Mouse (Mus musculus): Measurements from ENCODE around the gene Dppa3.
"Not testable (repeated sequence)": the region's sequence is repeated elsewhere in the genome, so short reads cannot be mapped to it uniquely, and the experiment has no call there.

Gene Dppa3

DNA sequence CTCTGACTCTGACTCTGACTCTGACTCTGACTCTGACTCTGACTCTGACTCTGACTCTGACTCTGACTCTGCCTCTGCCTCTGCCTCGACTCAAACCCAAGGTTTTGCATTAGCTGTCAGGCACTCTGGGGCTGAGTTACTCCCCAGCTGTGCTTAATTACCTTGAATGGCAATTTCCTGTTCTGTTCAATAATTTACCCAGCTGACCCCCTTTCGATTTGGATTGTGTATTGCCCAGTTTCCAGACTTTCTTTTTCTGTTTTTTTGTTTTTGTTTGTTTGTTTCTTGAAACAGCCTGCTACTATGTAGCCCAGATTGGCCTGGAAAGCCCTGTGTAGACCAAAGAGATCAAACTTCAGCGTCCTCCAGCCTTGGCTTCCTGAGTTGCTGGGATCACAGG lies 10.2 kb upstream of the Dppa3 start:
- Histone ChIP-seq H3K4me1 (replicated peaks; ENCODE audit: low read depth, low read length) (peaks cover 33% of the 10 kb centered on the region), H3K4me3 (replicated peaks; ENCODE audit: low read length) (no peak overlapping the region), H3K9me3 (ENCODE audit: low read length) (peaks cover 4% of the 10 kb centered on the region; the same call in 1 of the 2 replicates), H3K36me3 (ENCODE audit: insufficient read depth, low read length) (no peaks in the 10 kb centered on the region), H3K27me3 (ENCODE audit: insufficient read depth, low read length) (no peaks in the 10 kb centered on the region; the same call in 1 of the 2 replicates)
- TF ChIP-seq POU5F1 (IDR thresholded peaks at IDR 0.05; ENCODE audit: borderline replicate concordance, low read length) (no peak), CTCF (conservative IDR thresholded peaks at IDR 0.05; ENCODE audit: low read length) (no peak), NANOG (IDR thresholded peaks at IDR 0.05; ENCODE audit: borderline replicate concordance, low read length) (no peak)

DNA sequence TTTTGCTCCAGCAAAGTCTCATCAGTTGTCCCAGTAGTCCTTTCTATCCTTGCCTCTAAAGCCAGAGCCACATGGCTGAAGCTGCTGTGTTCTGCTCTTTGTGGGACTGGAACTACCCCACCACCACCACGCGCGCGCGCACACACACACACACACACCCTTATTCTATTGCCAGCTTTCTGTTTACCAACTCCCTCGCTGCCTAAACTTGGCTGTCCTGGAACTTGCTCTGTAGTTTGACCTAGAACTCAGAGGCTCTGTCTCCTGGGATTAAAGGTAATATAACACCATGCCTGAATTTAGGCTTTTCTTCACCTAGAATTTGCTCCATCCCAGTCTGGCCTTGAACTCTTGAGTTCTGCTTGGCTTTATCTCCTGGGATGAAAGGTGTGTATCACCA lies 5.1 kb upstream of the Dppa3 start:
- peaks cover 9% of the 10 kb centered on the region; the same call in 1 of the 2 replicates for H3K27me3 ChIP-seq (ENCODE audit: insufficient read depth, low read length)
- H3K4me1 ChIP-seq (replicated peaks; ENCODE audit: low read depth, low read length), result peaks cover 58% of the 10 kb centered on the region
- no peaks in the 10 kb centered on the region for H3K36me3 ChIP-seq (ENCODE audit: insufficient read depth, low read length)
- no peak for TF ChIP-seq CTCF (conservative IDR thresholded peaks at IDR 0.05; ENCODE audit: low read length)
- no peak for TF ChIP-seq POU5F1 (IDR thresholded peaks at IDR 0.05; ENCODE audit: borderline replicate concordance, low read length)
- TF ChIP-seq NANOG (IDR thresholded peaks at IDR 0.05; ENCODE audit: borderline replicate concordance, low read length), result no peak
- H3K4me3 ChIP-seq (replicated peaks; ENCODE audit: low read length), result no peak overlapping the region
- peaks cover 17% of the 10 kb centered on the region for H3K9me3 ChIP-seq (ENCODE audit: low read length)

DNA sequence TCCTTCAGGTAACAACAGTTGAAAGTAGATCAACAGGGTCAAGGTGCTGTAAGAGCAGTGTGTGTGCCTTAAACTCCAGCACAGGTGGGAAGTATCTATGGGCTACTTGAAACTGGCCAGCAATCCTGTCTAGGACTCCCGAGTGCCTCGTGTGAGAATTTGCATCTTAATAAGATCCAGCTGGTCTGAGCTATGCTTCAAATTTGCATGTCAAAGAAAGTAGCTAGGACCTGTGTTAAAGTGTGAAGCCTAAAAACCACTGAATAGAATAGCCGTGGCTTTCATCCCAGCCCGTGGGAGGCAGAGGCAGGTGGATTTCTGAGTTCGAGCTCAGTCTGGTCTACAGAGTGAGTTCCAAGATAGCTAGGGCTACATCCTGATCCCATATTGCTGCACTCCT lies 1.7 kb upstream of the Dppa3 start:
- peak; percentile 90 for TF ChIP-seq POU5F1 (IDR thresholded peaks at IDR 0.05; ENCODE audit: borderline replicate concordance, low read length)
- TF ChIP-seq NANOG (IDR thresholded peaks at IDR 0.05; ENCODE audit: borderline replicate concordance, low read length), result peak; percentile 69
- TF ChIP-seq CTCF (conservative IDR thresholded peaks at IDR 0.05; ENCODE audit: low read length), result no peak
- H3K4me3 ChIP-seq (replicated peaks; ENCODE audit: low read length), result no peak overlapping the region
- peaks cover 14% of the 10 kb centered on the region for H3K27me3 ChIP-seq (ENCODE audit: insufficient read depth, low read length)
- peaks cover 66% of the 10 kb centered on the region for H3K4me1 ChIP-seq (replicated peaks; ENCODE audit: low read depth, low read length)
- peaks cover 31% of the 10 kb centered on the region for H3K9me3 ChIP-seq (ENCODE audit: low read length)
- H3K36me3 ChIP-seq (ENCODE audit: insufficient read depth, low read length), result no peaks in the 10 kb centered on the region

DNA sequence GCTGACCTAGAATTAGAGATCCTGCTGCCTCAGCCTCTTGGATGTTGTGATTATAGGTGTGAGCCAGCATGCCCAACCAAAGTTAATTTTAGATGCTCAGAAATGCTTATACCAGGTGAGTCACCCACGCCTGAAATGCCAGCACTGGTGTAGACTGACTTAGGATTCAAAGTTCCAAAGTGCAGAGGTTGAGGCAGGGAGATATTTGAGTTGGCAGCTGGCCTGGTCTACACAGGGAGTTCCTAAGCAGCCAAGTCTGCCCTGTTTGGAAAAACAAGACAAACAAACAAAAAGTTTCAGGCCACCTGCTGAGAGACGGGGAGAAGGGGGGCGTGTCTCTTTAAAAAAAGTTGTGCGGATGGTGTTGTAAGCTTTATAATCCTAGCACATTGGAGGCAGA lies 1.1 kb upstream of the Dppa3 start:
- Histone ChIP-seq H3K9me3 (ENCODE audit: low read length) (peaks cover 31% of the 10 kb centered on the region), H3K36me3 (ENCODE audit: insufficient read depth, low read length) (no peaks in the 10 kb centered on the region), H3K4me3 (replicated peaks; ENCODE audit: low read length) (no peak overlapping the region), H3K27me3 (ENCODE audit: insufficient read depth, low read length) (peaks cover 14% of the 10 kb centered on the region), H3K4me1 (replicated peaks; ENCODE audit: low read depth, low read length) (peaks cover 65% of the 10 kb centered on the region)
- TF ChIP-seq NANOG (IDR thresholded peaks at IDR 0.05; ENCODE audit: borderline replicate concordance, low read length), result no peak
- TF ChIP-seq POU5F1 (IDR thresholded peaks at IDR 0.05; ENCODE audit: borderline replicate concordance, low read length), result no peak
- no peak for TF ChIP-seq CTCF (conservative IDR thresholded peaks at IDR 0.05; ENCODE audit: low read length)

DNA sequence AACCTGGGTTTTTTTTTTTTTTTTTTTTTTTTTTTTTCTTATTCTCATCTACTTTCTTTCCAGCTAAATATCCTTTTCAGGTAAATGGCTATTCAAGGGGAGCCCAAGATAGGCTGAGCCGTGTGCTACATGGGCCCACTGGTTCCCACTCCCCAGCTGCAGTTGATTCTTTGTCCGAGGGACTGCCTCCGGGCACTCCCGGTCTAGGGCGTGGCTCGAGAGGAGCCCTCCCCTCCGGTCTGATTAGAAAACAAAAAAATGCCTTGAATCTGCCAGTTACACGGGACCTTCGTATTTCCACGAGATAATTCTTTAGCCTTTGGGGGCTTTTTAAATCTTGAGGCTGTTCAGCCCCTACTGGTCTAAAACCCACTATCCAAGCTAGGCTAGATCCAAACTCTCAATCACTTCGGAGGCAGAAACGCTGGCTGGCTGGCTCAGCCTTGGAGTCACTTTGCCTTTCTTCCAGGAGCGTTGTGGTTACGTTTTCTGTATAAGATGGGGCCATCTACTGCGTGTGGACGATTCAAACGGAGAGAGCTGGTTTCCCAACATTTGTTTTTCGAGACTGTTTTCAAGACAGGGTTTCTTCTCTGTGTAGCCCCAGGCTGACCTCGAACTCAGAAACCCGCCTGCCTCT lies 1.4 kb downstream of the Dppa3 start:
- Histone ChIP-seq H3K9me3 (ENCODE audit: low read length) (peaks cover 31% of the 10 kb centered on the region), H3K27me3 (ENCODE audit: insufficient read depth, low read length) (peaks cover 6% of the 10 kb centered on the region), H3K4me3 (replicated peaks; ENCODE audit: low read length) (peak overlapping the region; percentile 60), H3K36me3 (ENCODE audit: insufficient read depth, low read length) (no peaks in the 10 kb centered on the region), H3K4me1 (replicated peaks; ENCODE audit: low read depth, low read length) (peaks cover 45% of the 10 kb centered on the region)
- no peak for TF ChIP-seq POU5F1 (IDR thresholded peaks at IDR 0.05; ENCODE audit: borderline replicate concordance, low read length)
- TF ChIP-seq CTCF (conservative IDR thresholded peaks at IDR 0.05; ENCODE audit: low read length), result no peak
- no peak for TF ChIP-seq NANOG (IDR thresholded peaks at IDR 0.05; ENCODE audit: borderline replicate concordance, low read length)

DNA sequence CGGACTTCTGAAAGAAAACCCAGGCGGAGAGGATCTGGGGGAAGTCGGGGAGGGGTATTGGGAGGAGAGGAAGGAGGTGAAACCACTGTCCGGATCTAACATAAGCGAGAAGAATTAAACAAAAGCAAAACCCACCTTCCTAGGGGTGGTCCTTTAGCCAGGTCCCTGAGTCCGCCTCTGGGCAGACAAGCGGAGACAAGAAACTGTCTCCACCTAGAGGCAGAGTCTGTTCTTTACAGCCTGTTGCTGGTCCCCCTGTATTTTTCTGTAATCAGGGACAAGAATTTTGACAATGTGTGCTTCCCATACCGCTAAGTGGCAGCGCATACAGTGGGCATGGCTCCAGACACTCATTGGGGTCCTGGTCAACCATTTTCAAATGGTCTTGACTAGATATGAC lies 7.2 kb downstream of the Dppa3 start:
- H3K27me3 ChIP-seq (ENCODE audit: insufficient read depth, low read length), result peaks cover 5% of the 10 kb centered on the region; the same call in 1 of the 2 replicates
- H3K4me3 ChIP-seq (replicated peaks; ENCODE audit: low read length), result peak overlapping the region; percentile 61
- no peaks in the 10 kb centered on the region for H3K36me3 ChIP-seq (ENCODE audit: insufficient read depth, low read length)
- TF ChIP-seq NANOG (IDR thresholded peaks at IDR 0.05; ENCODE audit: borderline replicate concordance, low read length) (no peak), POU5F1 (IDR thresholded peaks at IDR 0.05; ENCODE audit: borderline replicate concordance, low read length) (no peak), CTCF (conservative IDR thresholded peaks at IDR 0.05; ENCODE audit: low read length) (peak; percentile 62)
- no peaks in the 10 kb centered on the region for H3K9me3 ChIP-seq (ENCODE audit: low read length)
- H3K4me1 ChIP-seq (replicated peaks; ENCODE audit: low read depth, low read length), result peaks cover 32% of the 10 kb centered on the region

DNA sequence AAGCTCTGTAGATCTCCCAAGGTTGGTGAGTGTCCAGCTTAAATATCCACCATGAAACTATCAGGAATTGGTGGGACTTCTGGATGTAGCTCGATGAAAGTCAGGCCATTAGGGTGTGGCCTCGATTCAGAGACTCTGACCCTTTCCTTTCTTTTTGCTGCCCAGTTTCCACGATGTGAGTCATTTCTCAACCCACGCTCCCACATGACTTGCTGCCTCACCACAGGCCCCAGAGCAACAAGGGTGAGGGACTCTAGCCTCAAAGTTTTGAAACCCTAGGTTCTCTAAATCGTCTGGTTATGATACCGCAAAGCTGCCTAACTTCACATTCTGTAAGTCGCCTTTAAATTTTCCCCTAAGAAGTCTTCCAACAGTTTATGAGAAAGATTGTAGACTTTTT lies 9.1 kb downstream of the Dppa3 start:
- Histone ChIP-seq H3K4me1 (replicated peaks; ENCODE audit: low read depth, low read length) (peaks cover 27% of the 10 kb centered on the region), H3K9me3 (ENCODE audit: low read length) (peaks cover 2% of the 10 kb centered on the region; the same call in 1 of the 2 replicates), H3K36me3 (ENCODE audit: insufficient read depth, low read length) (no peaks in the 10 kb centered on the region), H3K27me3 (ENCODE audit: insufficient read depth, low read length) (no peaks in the 10 kb centered on the region), H3K4me3 (replicated peaks; ENCODE audit: low read length) (no peak overlapping the region)
- TF ChIP-seq POU5F1 (IDR thresholded peaks at IDR 0.05; ENCODE audit: borderline replicate concordance, low read length) (no peak), CTCF (conservative IDR thresholded peaks at IDR 0.05; ENCODE audit: low read length) (no peak), NANOG (IDR thresholded peaks at IDR 0.05; ENCODE audit: borderline replicate concordance, low read length) (no peak)

DNA sequence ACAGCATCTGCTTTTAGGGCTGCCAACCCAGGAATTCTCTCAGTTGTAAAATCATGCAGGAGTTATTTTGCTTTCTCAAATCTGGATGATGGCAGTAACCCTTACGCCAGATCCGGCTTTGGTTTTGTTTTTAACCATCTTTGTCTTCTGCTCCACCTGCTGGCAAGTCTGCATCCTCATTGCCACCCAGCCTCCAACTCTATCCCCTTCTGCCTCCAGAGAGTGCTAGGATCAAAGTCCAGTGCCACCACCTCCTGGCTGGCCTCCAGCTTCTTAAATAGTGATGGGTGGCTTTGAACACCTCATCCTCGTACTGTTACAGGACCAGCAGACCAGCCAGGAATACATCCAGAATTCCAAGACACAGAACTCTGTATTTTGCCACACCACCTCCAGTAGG lies 10.5 kb downstream of the Dppa3 start:
- H3K4me3 ChIP-seq (replicated peaks; ENCODE audit: low read length), result no peak overlapping the region
- TF ChIP-seq CTCF (conservative IDR thresholded peaks at IDR 0.05; ENCODE audit: low read length), result no peak
- TF ChIP-seq NANOG (IDR thresholded peaks at IDR 0.05; ENCODE audit: borderline replicate concordance, low read length), result no peak
- no peak for TF ChIP-seq POU5F1 (IDR thresholded peaks at IDR 0.05; ENCODE audit: borderline replicate concordance, low read length)
- H3K27me3 ChIP-seq (ENCODE audit: insufficient read depth, low read length), result no peaks in the 10 kb centered on the region
- H3K4me1 ChIP-seq (replicated peaks; ENCODE audit: low read depth, low read length), result peaks cover 27% of the 10 kb centered on the region
- H3K9me3 ChIP-seq (ENCODE audit: low read length), result peaks cover 11% of the 10 kb centered on the region
- H3K36me3 ChIP-seq (ENCODE audit: insufficient read depth, low read length), result no peaks in the 10 kb centered on the region

DNA sequence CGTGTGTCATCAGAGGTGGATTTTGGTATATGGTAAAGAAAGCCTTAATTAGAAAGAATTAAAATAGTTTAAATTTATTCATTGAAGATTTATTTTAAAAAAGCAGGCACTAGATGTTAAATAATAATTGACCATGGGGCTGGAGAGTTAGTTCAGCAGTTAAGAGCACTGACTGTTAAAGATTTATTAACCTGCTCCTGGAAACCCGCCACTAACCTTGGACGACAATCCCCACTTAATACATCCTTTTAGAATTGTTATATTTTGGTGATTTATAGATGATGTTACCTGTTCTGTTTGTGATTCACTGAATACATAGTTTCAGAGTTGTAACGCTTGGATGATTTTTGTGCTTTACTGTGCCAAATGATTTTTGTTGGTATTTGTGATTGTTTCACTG lies 11.4 kb downstream of the Dppa3 start:
- not testable (repeated sequence) for H3K36me3 ChIP-seq (ENCODE audit: insufficient read depth, low read length); H3K4me3 ChIP-seq (replicated peaks; ENCODE audit: low read length); H3K27me3 ChIP-seq (ENCODE audit: insufficient read depth, low read length)
- H3K9me3 ChIP-seq (ENCODE audit: low read length), result peaks cover 11% of the 10 kb centered on the region
- peaks cover 23% of the 10 kb centered on the region for H3K4me1 ChIP-seq (replicated peaks; ENCODE audit: low read depth, low read length)

DNA sequence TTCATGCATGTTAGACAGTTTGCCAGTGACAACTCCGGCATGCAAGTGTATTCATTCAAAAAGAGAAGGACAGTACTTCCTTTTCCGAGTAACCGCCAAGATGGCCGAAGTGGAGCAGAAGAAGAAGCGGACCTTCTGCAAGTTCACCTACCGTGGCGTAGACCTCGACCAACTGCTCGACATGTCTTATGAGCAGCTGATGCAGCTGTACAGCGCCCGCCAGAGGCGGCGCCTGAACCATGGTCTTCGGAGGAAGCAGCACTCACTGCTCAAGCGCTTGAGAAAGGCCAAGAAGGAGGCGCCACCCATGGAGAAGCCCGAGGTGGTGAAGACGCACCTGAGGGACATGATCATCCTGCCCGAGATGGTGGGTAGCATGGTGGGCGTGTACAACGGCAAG lies 18.0 kb downstream of the Dppa3 start:
- H3K36me3 ChIP-seq (ENCODE audit: insufficient read depth, low read length), result not testable (repeated sequence)
- peaks cover 17% of the 10 kb centered on the region for H3K9me3 ChIP-seq (ENCODE audit: low read length)

More for the DNA sequence above, 18.0 kb downstream of the Dppa3 start:
- H3K4me1 ChIP-seq (replicated peaks; ENCODE audit: low read depth, low read length); H3K4me3 ChIP-seq (replicated peaks; ENCODE audit: low read length); H3K27me3 ChIP-seq (ENCODE audit: insufficient read depth, low read length): not testable (repeated sequence)

All from E14TG2a.4 (cell line).